Mouse (Mus musculus) spleen, adult 2 months (tissue): ENCODE data around the gene Fndc5.

Source experiments
- CTCF ChIP-seq: fragments of 200-500 bp; IDR thresholded peaks from 2 replicates; pipeline ENCODE4 v1.5.1; 2011; ENCODE audit warnings: mild to moderate bottlenecking, inconsistent platforms; ENCODE audit not compliant: insufficient read depth, insufficient read length, insufficient replicate concordance; ENCODE audit errors: extremely low read depth
- POLR2A ChIP-seq: fragments of 200-500 bp; IDR thresholded peaks from 2 replicates; pipeline ENCODE4 v1.6.1; 2011; ENCODE audit warnings: low read depth, low read length, inconsistent platforms

DNA sequence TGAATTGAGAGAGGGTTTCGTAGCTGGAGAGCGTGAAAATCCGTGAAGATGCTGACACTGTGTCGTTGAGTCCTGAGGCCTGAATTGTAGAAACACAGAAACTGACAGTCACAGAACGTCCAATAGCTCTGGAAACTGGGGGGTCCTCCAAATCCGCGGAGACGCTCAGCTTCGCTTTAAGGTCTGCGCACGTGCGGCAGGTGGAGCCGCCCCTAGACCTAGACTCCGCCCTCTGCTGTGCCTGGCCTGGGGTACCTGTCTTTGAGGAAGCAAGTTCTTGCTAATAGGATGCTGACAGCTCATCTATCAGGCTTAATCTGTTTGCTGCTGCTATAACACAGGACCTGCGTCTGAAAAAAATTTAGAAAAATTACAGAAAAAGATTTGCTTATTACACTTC lies 41.5 kb upstream of the Fndc5 start:
- TF ChIP-seq CTCF (no peak), POLR2A (no peak)
